Mouse (Mus musculus): ENCODE data around the gene Aen. TPM values are rescaled to one million over a fixed set of nuclear protein-coding genes. Genes with fewer than 3 reads are reported as not detected.

Aen gene
- polyA plus RNA-seq, 1 experiment from 2014 or later: 37.4 TPM

GRCm38 (mm10) chr7:78913649-78914544, 18.2 kb downstream of the Aen start:
- no peak overlapping the region for H3K9ac ChIP-seq (ENCODE audit: low read length)
- H3K9me3 ChIP-seq (ENCODE audit: control insufficient read depth, low read length): no peaks in the 10 kb centered on the region
- H3K4me1 ChIP-seq (replicated peaks; ENCODE audit: control insufficient read depth, insufficient read depth, low read length): peaks cover 18% of the 10 kb centered on the region; the same call in 1 of the 2 replicates
- 65% methylated on average over 19 of the region's 19 CpGs for WGBS
- H3K27me3 ChIP-seq (replicated peaks; ENCODE audit: control insufficient read depth, insufficient read depth, low read length): no peaks in the 10 kb centered on the region
- peak; percentile 74 for DNase-seq (ENCODE audit: low spot score)
- H3K36me3 ChIP-seq (ENCODE audit: control insufficient read depth, insufficient read depth, low read length): 0 out of 2 replicates have a peak, but pooled peaks cover 10% of the 10 kb centered on the region
- H3K4me2 ChIP-seq (ENCODE audit: low read length): peak overlapping the region; percentile 32
- H3K4me3 ChIP-seq (ENCODE audit: low read depth, low read length): no peak overlapping the region; the same call in 1 of the 2 replicates
- ATAC-seq (replicated peaks; ENCODE audit: low FRiP score, low TSS enrichment, low read depth): peak; percentile 87
- no peak overlapping the region for H3K27ac ChIP-seq (ENCODE audit: low read depth)

- peaks cover 18% of the 10 kb centered on the region; the same call in 1 of the 2 replicates for H3K4me1 ChIP-seq (replicated peaks; ENCODE audit: control insufficient read depth, insufficient read depth, low read length)
- no peak overlapping the region for H3K27ac ChIP-seq (ENCODE audit: low read depth)
- no peaks in the 10 kb centered on the region for H3K9me3 ChIP-seq (ENCODE audit: control insufficient read depth, low read length)
- H3K27me3 ChIP-seq (replicated peaks; ENCODE audit: control insufficient read depth, insufficient read depth, low read length): no peaks in the 10 kb centered on the region
- H3K4me3 ChIP-seq (ENCODE audit: low read depth, low read length): no peak overlapping the region
- DNase-seq (ENCODE audit: low spot score) (no peak), ATAC-seq (replicated peaks; ENCODE audit: low FRiP score, low TSS enrichment, low read depth) (no peak)
- 71% methylated on average over 3 of the region's 3 CpGs for WGBS
- no peak overlapping the region for H3K9ac ChIP-seq (ENCODE audit: low read length)
- 0 out of 2 replicates have a peak, but pooled peaks cover 5% of the 10 kb centered on the region for H3K36me3 ChIP-seq (ENCODE audit: control insufficient read depth, insufficient read depth, low read length)
- no peak overlapping the region for H3K4me2 ChIP-seq (ENCODE audit: low read length)
Measured at GRCm38 (mm10) chr7:78914545-78914845, 18.8 kb downstream of the Aen start.

- Histone ChIP-seq H3K36me3 (ENCODE audit: control insufficient read depth, insufficient read depth, low read length) (no peaks in the 10 kb centered on the region), H3K4me2 (ENCODE audit: low read length) (no peak overlapping the region), H3K27ac (ENCODE audit: low read depth) (no peak overlapping the region), H3K4me1 (replicated peaks; ENCODE audit: control insufficient read depth, insufficient read depth, low read length) (peaks cover 18% of the 10 kb centered on the region; the same call in 1 of the 2 replicates), H3K9me3 (ENCODE audit: control insufficient read depth, low read length) (no peaks in the 10 kb centered on the region), H3K4me3 (ENCODE audit: low read depth, low read length) (no peak overlapping the region), H3K27me3 (replicated peaks; ENCODE audit: control insufficient read depth, insufficient read depth, low read length) (no peaks in the 10 kb centered on the region), H3K9ac (ENCODE audit: low read length) (no peak overlapping the region)
- ATAC-seq (replicated peaks; ENCODE audit: low FRiP score, low TSS enrichment, low read depth) (no peak), DNase-seq (ENCODE audit: low spot score) (no peak)
- WGBS: 84% methylated on average over 11 of the region's 11 CpGs
Measured at GRCm38 (mm10) chr7:78914896-78915510, 19.3 kb downstream of the Aen start.

GRCm38 (mm10) chr7:78918686-78919085, 23.0 kb downstream of the Aen start:
- 59% methylated on average over 4 of the region's 4 CpGs for WGBS
- Histone ChIP-seq H3K9ac (ENCODE audit: low read length) (no peak overlapping the region), H3K4me2 (ENCODE audit: low read length) (no peak overlapping the region), H3K36me3 (ENCODE audit: control insufficient read depth, insufficient read depth, low read length) (no peaks in the 10 kb centered on the region), H3K27ac (ENCODE audit: low read depth) (no peak overlapping the region), H3K9me3 (ENCODE audit: control insufficient read depth, low read length) (no peaks in the 10 kb centered on the region), H3K27me3 (replicated peaks; ENCODE audit: control insufficient read depth, insufficient read depth, low read length) (no peaks in the 10 kb centered on the region), H3K4me1 (replicated peaks; ENCODE audit: control insufficient read depth, insufficient read depth, low read length) (peaks cover 4% of the 10 kb centered on the region; the same call in 1 of the 2 replicates), H3K4me3 (ENCODE audit: low read depth, low read length) (no peak overlapping the region)
- ATAC-seq (replicated peaks; ENCODE audit: low FRiP score, low TSS enrichment, low read depth) (no peak), DNase-seq (ENCODE audit: low spot score) (no peak)

GRCm38 (mm10) chr7:78922506-78922905, 26.9 kb downstream of the Aen start:
- DNase-seq (ENCODE audit: low spot score): no peak
- no peak overlapping the region for H3K9ac ChIP-seq (ENCODE audit: low read length)
- no peak overlapping the region for H3K4me2 ChIP-seq (ENCODE audit: low read length)
- H3K27me3 ChIP-seq (replicated peaks; ENCODE audit: control insufficient read depth, insufficient read depth, low read length): no peaks in the 10 kb centered on the region
- H3K4me1 ChIP-seq (replicated peaks; ENCODE audit: control insufficient read depth, insufficient read depth, low read length): no peaks in the 10 kb centered on the region
- H3K4me3 ChIP-seq (ENCODE audit: low read depth, low read length): no peak overlapping the region
- no peaks in the 10 kb centered on the region for H3K36me3 ChIP-seq (ENCODE audit: control insufficient read depth, insufficient read depth, low read length)
- no peaks in the 10 kb centered on the region for H3K9me3 ChIP-seq (ENCODE audit: control insufficient read depth, low read length)
- H3K27ac ChIP-seq (ENCODE audit: low read depth): no peak overlapping the region
- ATAC-seq (replicated peaks; ENCODE audit: low FRiP score, low TSS enrichment, low read depth): peak; percentile 44
- WGBS: 62% methylated on average over 7 of the region's 7 CpGs

- Histone ChIP-seq H3K27ac (ENCODE audit: low read depth) (no peak overlapping the region), H3K4me1 (replicated peaks; ENCODE audit: control insufficient read depth, insufficient read depth, low read length) (no peaks in the 10 kb centered on the region), H3K4me2 (ENCODE audit: low read length) (no peak overlapping the region), H3K36me3 (ENCODE audit: control insufficient read depth, insufficient read depth, low read length) (no peaks in the 10 kb centered on the region), H3K9me3 (ENCODE audit: control insufficient read depth, low read length) (no peaks in the 10 kb centered on the region), H3K27me3 (replicated peaks; ENCODE audit: control insufficient read depth, insufficient read depth, low read length) (no peaks in the 10 kb centered on the region), H3K4me3 (ENCODE audit: low read depth, low read length) (no peak overlapping the region), H3K9ac (ENCODE audit: low read length) (no peak overlapping the region)
- 11% methylated on average over 6 of the region's 6 CpGs for WGBS
- DNase-seq (ENCODE audit: low spot score): peak; percentile 84
- no peak for ATAC-seq (replicated peaks; ENCODE audit: low FRiP score, low TSS enrichment, low read depth)
Measured at GRCm38 (mm10) chr7:78924300-78924699, 28.6 kb downstream of the Aen start.

- H3K27ac ChIP-seq (ENCODE audit: low read depth): no peak overlapping the region
- no peak overlapping the region for H3K9ac ChIP-seq (ENCODE audit: low read length)
- DNase-seq (ENCODE audit: low spot score) (no peak), ATAC-seq (replicated peaks; ENCODE audit: low FRiP score, low TSS enrichment, low read depth) (no peak)
- no peaks in the 10 kb centered on the region for H3K9me3 ChIP-seq (ENCODE audit: control insufficient read depth, low read length)
- H3K4me2 ChIP-seq (ENCODE audit: low read length): no peak overlapping the region
- 66% methylated on average over 7 of the region's 7 CpGs for WGBS
- H3K27me3 ChIP-seq (replicated peaks; ENCODE audit: control insufficient read depth, insufficient read depth, low read length): no peaks in the 10 kb centered on the region
- H3K36me3 ChIP-seq (ENCODE audit: control insufficient read depth, insufficient read depth, low read length): no peaks in the 10 kb centered on the region
- H3K4me3 ChIP-seq (ENCODE audit: low read depth, low read length): no peak overlapping the region
- no peaks in the 10 kb centered on the region for H3K4me1 ChIP-seq (replicated peaks; ENCODE audit: control insufficient read depth, insufficient read depth, low read length)
Measured at GRCm38 (mm10) chr7:78924796-78925195, 29.1 kb downstream of the Aen start.

- Histone ChIP-seq H3K27me3 (replicated peaks; ENCODE audit: control insufficient read depth, insufficient read depth, low read length) (no peaks in the 10 kb centered on the region), H3K4me3 (ENCODE audit: low read depth, low read length) (no peak overlapping the region), H3K4me2 (ENCODE audit: low read length) (no peak overlapping the region), H3K9me3 (ENCODE audit: control insufficient read depth, low read length) (no peaks in the 10 kb centered on the region), H3K9ac (ENCODE audit: low read length) (no peak overlapping the region), H3K4me1 (replicated peaks; ENCODE audit: control insufficient read depth, insufficient read depth, low read length) (no peaks in the 10 kb centered on the region), H3K36me3 (ENCODE audit: control insufficient read depth, insufficient read depth, low read length) (no peaks in the 10 kb centered on the region), H3K27ac (ENCODE audit: low read depth) (no peak overlapping the region)
- no peak for ATAC-seq (replicated peaks; ENCODE audit: low FRiP score, low TSS enrichment, low read depth)
- WGBS: 79% methylated on average over 7 of the region's 7 CpGs
- DNase-seq (ENCODE audit: low spot score): no peak
Measured at GRCm38 (mm10) chr7:78925680-78926079, 30.0 kb downstream of the Aen start.

Measured in intestine, embryonic 14.5 days (tissue).